Mouse (Mus musculus): ENCODE data around the gene Tmem88b.

GRCm38 (mm10) chr4:155769496-155769879, 16.2 kb downstream of the Tmem88b start:
- TF ChIP-seq POLR2A (IDR thresholded peaks at IDR 0.05; ENCODE audit: extremely low read depth, insufficient read depth, low read length) (no peak), CTCF (IDR thresholded peaks at IDR 0.05; ENCODE audit: extremely low read depth, insufficient read depth, low read length) (no peak)

Data from cortical plate, adult 2 months (tissue).